Mouse (Mus musculus): ENCODE data around the gene Tgfbr2.

GRCm38 (mm10) chr9:116173473-116174170, 1.5 kb downstream of the Tgfbr2 start:
- TF ChIP-seq CTCF (IDR thresholded peaks at IDR 0.05; ENCODE audit: low read depth) (no peak), EP300 (IDR thresholded peaks at IDR 0.05; ENCODE audit: low read depth) (no peak)

Measured in liver, embryonic 14.5 days (tissue).